Mouse (Mus musculus) liver, embryonic 14.5 days (tissue): ENCODE data around the gene Tes. TPM values are rescaled to one million over a fixed set of nuclear protein-coding genes. Genes with fewer than 3 reads are reported as not detected.
A peak's percentile ranks its signal among the peaks of the same experiment; 100 is the strongest.

Experiments used
- ATAC-seq: fragments of 200-750 bp; cut with Nextera tagmentation; 2 replicates; pipeline ENCODE4 v1.8.0; 2017; ENCODE audit warnings: moderate number of reproducible peaks, mild to moderate bottlenecking, moderate library complexity; ENCODE audit not compliant: insufficient read depth
- DNase-seq, 3 experiments: peaks; one replicate each; pipeline ENCODE4 v3.0.0-alpha.2; 2012 to 2013; ENCODE audit warnings: low read depth in 3 of 3, low spot score in 3 of 3
- H3K27ac ChIP-seq: fragments of 300-500 bp; sonication (generic); 2 replicates; pipeline ENCODE4 v1.5.1; 2014; ENCODE audit warnings: moderate library complexity, mild to moderate bottlenecking, control low read depth, inconsistent platforms
- H3K27me3 ChIP-seq: fragments of 300-500 bp; sonication (generic); 2 replicates; pipeline ENCODE4 v1.6.1; 2014; ENCODE audit warnings: mild to moderate bottlenecking, low read length, moderate library complexity; ENCODE audit not compliant: control insufficient read depth, insufficient read depth
- H3K36me3 ChIP-seq: fragments of 300-500 bp; sonication (generic); replicated peaks from 2 replicates; pipeline ENCODE4 v1.6.1; 2014; ENCODE audit warnings: low read depth; ENCODE audit not compliant: control insufficient read depth, insufficient read depth
- H3K4me1 ChIP-seq, 2 experiments: fragments of 200-500 bp in 1 of 2; fragments of 300-500 bp in 1 of 2; sonication (generic) in 1 of 2; replicated peaks; 2 replicates each; pipeline ENCODE4 v1.6.1; 2012 to 2014; ENCODE audit warnings: antibody characterized with exemption in 1 of 2, inconsistent platforms in 1 of 2, low read length in 1 of 2; ENCODE audit not compliant: control insufficient read depth in 2 of 2, insufficient read depth in 2 of 2
- H3K4me2 ChIP-seq: fragments of 300-500 bp; sonication (generic); 2 replicates; pipeline ENCODE4 v1.6.1; 2014; ENCODE audit warnings: low read depth, mild to moderate bottlenecking, control low read depth, moderate library complexity
- H3K4me3 ChIP-seq, 2 experiments: fragments of 200-500 bp in 1 of 2; fragments of 300-500 bp in 1 of 2; sonication (generic) in 1 of 2; 2 replicates each; pipeline ENCODE4 v1.5.1; 2012 to 2014; ENCODE audit warnings: low read depth in 2 of 2, low read length in 2 of 2, mild to moderate bottlenecking in 2 of 2, control low read depth in 1 of 2, inconsistent platforms in 1 of 2, moderate library complexity in 1 of 2; ENCODE audit not compliant: insufficient read depth in 1 of 2
- H3K9ac ChIP-seq: fragments of 300-500 bp; sonication (generic); replicated peaks from 2 replicates; pipeline ENCODE4 v1.6.1; 2014; ENCODE audit warnings: mild to moderate bottlenecking, control low read depth, moderate library complexity
- H3K9me3 ChIP-seq: fragments of 300-500 bp; sonication (generic); 2 replicates; pipeline ENCODE4 v1.6.1; 2016; ENCODE audit warnings: low read length, mixed read lengths; ENCODE audit not compliant: control insufficient read depth
- CTCF ChIP-seq: IDR thresholded peaks from 2 replicates; pipeline ENCODE4 v1.5.1; 2016; ENCODE audit warnings: antibody characterized with exemption, low read depth, control low read depth
- EP300 ChIP-seq: IDR thresholded peaks from 2 replicates; pipeline ENCODE4 v1.6.1; 2016; ENCODE audit warnings: antibody characterized with exemption, low read depth
- WGBS: fragments of 180-500 bp; shearing (Covaris S2); extraction: QIAGEN DNeasy Blood & Tissue Kit; methylation state at CpG from one replicate; pipeline ENCODE4 v1.1.7; 2014; ENCODE audit not compliant: insufficient replicate concordance; 5-methylcytosine and 5-hydroxymethylcytosine counted together
- polyA plus RNA-seq, 2 experiments: library from polyadenylated mRNA; depleted of rRNA in 1 of 2; stranded (reverse) in 1 of 2; unstranded in 1 of 2; fragments of >200 nt; fragmentation: Nextera tagmentation in 1 of 2; extraction: Ambion mirVana in 1 of 2; gene quantifications; 2 replicates each; pipeline versions ENCODE4 v1.2.1 to v1.2.3; 2012 to 2014

Tes gene
- polyA plus RNA-seq, 2 experiments: 2.6 to 4.5 TPM

DNA sequence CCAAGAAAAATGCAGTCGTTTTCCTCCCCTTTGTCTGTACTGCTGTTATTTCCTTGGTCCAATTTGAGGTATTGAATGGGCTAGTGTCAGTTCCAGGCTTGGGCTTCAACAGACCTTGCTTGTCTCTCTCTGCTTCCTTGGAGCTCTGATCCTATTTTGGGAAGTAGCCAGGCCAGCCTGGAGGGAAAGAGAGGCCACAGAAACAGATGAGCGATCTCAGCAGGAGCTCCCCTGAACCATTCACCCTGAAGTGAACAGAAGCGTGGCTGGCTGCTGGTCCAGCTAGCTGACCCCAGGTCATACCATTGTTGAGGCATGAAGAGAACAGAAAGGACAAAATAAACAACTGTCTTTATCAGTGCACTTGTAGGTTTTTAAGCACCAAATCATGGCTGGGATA lies 12.8 kb downstream of the Tes start:
- TF ChIP-seq EP300: no peak
- TF ChIP-seq CTCF: no peak
- no peaks in the 10 kb centered on the region for H3K9me3 ChIP-seq
- no peaks in the 10 kb centered on the region for H3K27me3 ChIP-seq
- no peak for DNase-seq
- H3K36me3 ChIP-seq: no peaks in the 10 kb centered on the region
- H3K9ac ChIP-seq: no peak overlapping the region
- H3K4me1 ChIP-seq: no peaks in the 10 kb centered on the region
- ATAC-seq: no peak
- H3K4me3 ChIP-seq: no peak overlapping the region
- H3K27ac ChIP-seq: no peak overlapping the region
- H3K4me2 ChIP-seq: no peak overlapping the region
- WGBS: 53% methylated on average over 3 of the region's 3 CpGs

- TF ChIP-seq EP300 (no peak), CTCF (no peak)
- no peaks in the 10 kb centered on the region for H3K36me3 ChIP-seq
- DNase-seq: no peak
- 43% methylated on average over 5 of the region's 5 CpGs for WGBS
- no peaks in the 10 kb centered on the region for H3K4me1 ChIP-seq
- no peak overlapping the region for H3K27ac ChIP-seq
- ATAC-seq: no peak
- no peak overlapping the region for H3K4me2 ChIP-seq
- no peaks in the 10 kb centered on the region for H3K9me3 ChIP-seq
- no peak overlapping the region for H3K4me3 ChIP-seq
- no peak overlapping the region for H3K9ac ChIP-seq
- no peaks in the 10 kb centered on the region for H3K27me3 ChIP-seq
Measured at GRCm38 (mm10) chr6:17079304-17079703, 14.4 kb downstream of the Tes start.

GRCm38 (mm10) chr6:17079826-17080225 lies 14.9 kb downstream of the Tes start:
- Histone ChIP-seq H3K9me3 (no peaks in the 10 kb centered on the region), H3K27ac (no peak overlapping the region), H3K4me1 (no peaks in the 10 kb centered on the region), H3K27me3 (no peaks in the 10 kb centered on the region), H3K9ac (no peak overlapping the region), H3K4me2 (no peak overlapping the region), H3K4me3 (no peak overlapping the region), H3K36me3 (no peaks in the 10 kb centered on the region)
- WGBS: 60% methylated on average over 5 of the region's 5 CpGs
- ATAC-seq: no peak
- no peak for DNase-seq
- TF ChIP-seq CTCF: no peak
- no peak for TF ChIP-seq EP300

- ATAC-seq: no peak
Measured at GRCm38 (mm10) chr6:17082238-17082637, 17.3 kb downstream of the Tes start.

DNA sequence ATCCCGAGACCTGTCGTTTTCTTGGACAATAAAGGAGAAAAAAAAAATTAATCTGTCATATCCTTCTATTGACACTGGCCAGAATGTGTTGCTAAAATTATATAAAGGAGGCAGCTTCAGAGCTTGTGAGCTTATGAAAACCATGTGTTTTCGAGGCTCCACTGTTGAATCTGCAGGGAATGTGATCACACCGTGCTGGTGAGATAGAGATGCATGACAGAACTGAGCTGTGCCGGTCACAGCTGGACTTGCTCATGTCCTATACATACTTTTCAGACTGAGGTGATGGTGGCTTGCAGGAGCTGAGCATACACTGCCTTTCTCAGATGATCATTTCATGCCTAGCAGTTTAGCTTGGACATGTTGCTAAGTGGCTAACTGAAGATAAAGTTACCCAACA lies 17.9 kb downstream of the Tes start:
- Histone ChIP-seq H3K4me1 (no peaks in the 10 kb centered on the region), H3K4me2 (no peak overlapping the region), H3K27ac (no peak overlapping the region), H3K4me3 (no peak overlapping the region), H3K9ac (no peak overlapping the region), H3K27me3 (no peaks in the 10 kb centered on the region), H3K36me3 (no peaks in the 10 kb centered on the region), H3K9me3 (no peaks in the 10 kb centered on the region)
- 65% methylated on average over 5 of the region's 5 CpGs for whole genome bisulfite sequencing
- no peak for DNase-seq
- no peak for ATAC-seq
- no peak for TF ChIP-seq CTCF
- no peak for TF ChIP-seq EP300

More at GRCm38 (mm10) chr6:17082238-17082637, 17.3 kb downstream of the Tes start:
- no peak overlapping the region for H3K27ac ChIP-seq
- no peaks in the 10 kb centered on the region for H3K27me3 ChIP-seq
- H3K4me2 ChIP-seq: no peak overlapping the region
- no peaks in the 10 kb centered on the region for H3K36me3 ChIP-seq
- no peak overlapping the region for H3K4me3 ChIP-seq
- no peaks in the 10 kb centered on the region for H3K9me3 ChIP-seq
- no peaks in the 10 kb centered on the region for H3K4me1 ChIP-seq
- DNase-seq: no peak
- no peak overlapping the region for H3K9ac ChIP-seq
- no peak for TF ChIP-seq EP300
- no peak for TF ChIP-seq CTCF
- WGBS: 44% methylated on average over 4 of the region's 4 CpGs

DNA sequence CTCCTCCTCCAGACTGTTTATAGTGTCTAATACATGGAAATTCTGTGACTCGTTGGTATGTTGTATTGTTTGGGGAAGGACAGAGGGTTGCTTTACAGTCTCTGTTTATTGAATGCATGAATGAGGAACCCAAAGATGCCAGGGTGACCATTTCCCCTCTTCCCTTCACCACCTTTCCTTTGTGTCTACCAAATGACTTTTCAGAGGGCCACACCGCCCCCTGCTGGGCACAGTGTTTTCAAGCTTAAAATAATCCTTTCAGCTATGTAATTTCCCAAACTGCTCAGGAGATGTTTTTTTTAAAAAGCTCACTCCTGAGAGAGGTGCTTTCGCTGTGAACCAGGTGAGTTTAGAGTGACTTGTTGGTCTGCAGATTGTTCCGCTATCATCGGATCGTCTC lies 22.5 kb downstream of the Tes start:
- H3K9ac ChIP-seq: no peak overlapping the region
- no peak overlapping the region for H3K4me2 ChIP-seq
- no peak for TF ChIP-seq EP300
- peak; percentile 67 for TF ChIP-seq CTCF
- ATAC-seq (no peak), DNase-seq (peak in 2 of 3 experiments; percentile 6 to 28)
- H3K36me3 ChIP-seq: no peaks in the 10 kb centered on the region
- H3K9me3 ChIP-seq: no peaks in the 10 kb centered on the region
- no peaks in the 10 kb centered on the region for H3K27me3 ChIP-seq
- 59% methylated on average over 6 of the region's 6 CpGs for WGBS
- H3K4me3 ChIP-seq: no peak overlapping the region
- H3K27ac ChIP-seq: no peak overlapping the region
- H3K4me1 ChIP-seq: no peaks in the 10 kb centered on the region
